Mouse (Mus musculus): ENCODE data around the gene Vmn1r151.
"Not testable (repeated sequence)": the region's sequence is repeated elsewhere in the genome, so short reads cannot be mapped to it uniquely, and the experiment has no call there.

The Vmn1r151 gene

GRCm38 (mm10) chr7:22499578-22499977 is at the start of gene Vmn1r151:
TSS of gene Vmn1r151 (minus strand) at chr7:22499678.
- not testable (repeated sequence) for DNase-seq (ENCODE audit: low read depth, low spot score)

DNA sequence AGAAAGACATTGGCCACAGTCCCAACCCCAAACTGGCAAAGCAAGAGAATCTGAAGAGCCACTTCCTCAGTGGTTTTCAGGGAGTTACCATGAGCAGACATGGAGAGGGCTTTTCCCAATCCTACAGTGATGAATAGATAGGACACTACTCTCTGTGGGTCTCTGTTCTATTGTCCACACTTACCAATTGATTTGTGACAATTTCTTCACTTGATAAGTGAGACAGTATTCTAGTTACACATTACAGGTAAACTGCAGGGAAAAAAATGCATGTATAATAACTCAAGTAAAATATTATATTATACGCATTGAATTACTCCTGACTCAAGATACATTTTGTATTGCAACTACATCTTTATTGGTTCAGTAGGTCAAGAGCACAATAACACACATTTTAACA is 35.3 kb upstream of the Vmn1r151 start, which contains the start of gene Gm8677:
Gm8677 (minus strand) TSS at position 101 of the 400 bp plus-strand sequence.
- not testable (repeated sequence) for DNase-seq (ENCODE audit: low read depth, low spot score)

- not testable (repeated sequence) for DNase-seq (ENCODE audit: low read depth, low spot score)
These were observed 23.2 kb upstream of the Vmn1r151 start, which contains the start of gene Vmn1r152 for GRCm38 (mm10) chr7:22522667-22523066. TSS of gene Vmn1r152 (plus strand) at chr7:22522967.

- not testable (repeated sequence) for DNase-seq (ENCODE audit: low read depth, low spot score)
These were observed 35.5 kb downstream of the Vmn1r151 start, which contains the start of gene Gm10665 for GRCm38 (mm10) chr7:22463975-22464374. TSS of gene Gm10665 (minus strand) at chr7:22464075.

Data from CD4-positive helper T cell, adult 2 months (primary cell).